Comparison of ENCODE assay signal across 10 mouse cellular contexts in the genomic region with DNA sequence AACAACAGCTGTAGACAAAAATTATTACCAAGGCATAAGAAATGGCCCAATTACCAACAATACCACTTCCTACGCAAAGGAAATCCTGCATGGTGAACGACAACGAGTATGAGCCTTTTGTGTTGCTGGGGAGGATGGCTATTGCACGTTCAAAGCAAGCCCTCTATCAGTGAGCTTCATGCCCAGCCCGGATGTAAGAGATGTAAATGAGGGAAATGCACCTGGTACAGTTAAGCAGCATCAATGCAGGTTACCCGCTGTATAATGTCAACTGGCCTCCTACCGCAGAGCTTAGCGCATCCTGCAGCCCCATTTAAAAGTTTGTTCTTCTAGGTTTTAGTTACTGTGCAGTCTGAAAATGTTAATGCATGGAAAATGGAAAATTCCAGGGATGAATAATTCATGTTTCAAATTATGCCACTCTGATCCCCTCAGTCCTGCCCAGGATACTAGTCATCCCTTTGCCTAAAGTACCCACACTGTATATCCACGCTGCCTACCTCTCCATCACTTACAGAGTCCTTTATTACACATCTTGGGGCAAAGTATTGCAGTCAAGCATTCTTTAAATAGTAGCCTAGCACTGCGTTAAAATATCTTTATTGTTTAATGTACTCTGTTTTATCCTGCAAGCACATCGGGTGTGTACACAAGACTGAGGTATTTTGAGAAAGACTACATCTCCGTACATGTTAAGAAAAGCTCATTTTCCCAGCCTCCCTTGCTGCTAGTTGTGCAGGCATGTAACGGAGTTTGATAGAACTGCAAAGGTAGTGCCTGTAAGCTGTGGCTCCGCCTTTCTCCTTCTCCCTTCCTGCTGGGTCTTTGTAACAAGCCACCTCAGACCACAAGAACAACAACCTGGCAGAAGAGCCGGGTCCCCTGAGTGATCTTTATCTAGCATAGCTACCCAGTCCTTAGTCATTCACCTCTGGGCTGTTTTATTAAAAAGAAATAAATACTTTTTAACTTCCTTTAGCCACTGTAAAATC. TPM values are rescaled to one million over a fixed set of nuclear protein-coding genes. Genes with fewer than 3 reads are reported as not detected.
DNase-seq lines count a peak whose midpoint lies in the region; ATAC-seq and TF ChIP-seq lines count a peak whose summit lies in the region.
"Had no signal": no experiment of that assay in that cellular context is flagged by ENCODE, and none has a peak within 500 bp of the region (broad histone marks: within the 10 kb centered on the region; RNA-seq: fewer than 3 reads in every experiment).

No protein-coding gene starts in this region.

- no peak overlapping the region for H3K4me3 ChIP-seq in thymus, adult 2 months (ENCODE audit: control insufficient read depth, insufficient read depth, low read length)

- no peak for TF ChIP-seq CTCF in thymus, adult 2 months (IDR thresholded peaks at IDR 0.05; ENCODE audit: borderline replicate concordance, control insufficient read depth, extremely low read depth, insufficient read depth, low read length, poor library complexity)

- no peaks in the 10 kb centered on the region for H3K27me3 ChIP-seq in thymus, adult 2 months (ENCODE audit: control insufficient read depth, insufficient read depth, low read length)

- H3K36me3 ChIP-seq in thymus, adult 2 months (ENCODE audit: control insufficient read depth, insufficient read depth, low read length), result no peaks in the 10 kb centered on the region

- ATAC-seq in frontal cortex, adult (ENCODE audit: low TSS enrichment), result peak; percentile 73
- peak; percentile 98 for ATAC-seq in inflammation-experienced regulatory T-cells, adult 6 months
- ATAC-seq in monocyte, adult 5-6 weeks (replicated peaks; ENCODE audit: insufficient number of reproducible peaks, low FRiP score, low TSS enrichment, poor library complexity, severe bottlenecking), result no peak

- WGBS in thymus, adult 2 months, result 19% methylated on average over 15 of the region's 15 CpGs

- DNase-seq in frontal cortex, postnatal 14 days (ENCODE audit: low spot score in 2 of 2), result no peak
- DNase-seq in T-cell, adult 2 months (ENCODE audit: low spot score), result peak; percentile 75
- peak; percentile 29 for DNase-seq in thymus, adult 2 months
- DNase-seq in urinary bladder, adult 2 months (ENCODE audit: low spot score), result no peak
- DNase-seq in adipocyte (ENCODE audit: low spot score), result no peak
- DNase-seq: kidney, postnatal 10 days; lung, embryonic 14.5 days had no signal

- peak overlapping the region; percentile 9; the same call in 1 of the 2 replicates for H3K27ac ChIP-seq in thymus, adult 2 months (ENCODE audit: control insufficient read depth, insufficient read depth, low read length)

- no peak for TF ChIP-seq POLR2A in thymus, adult 2 months (IDR thresholded peaks at IDR 0.05; ENCODE audit: control insufficient read depth, extremely low read depth, insufficient read depth, low read length, poor library complexity)

- H3K4me1 ChIP-seq in thymus, adult 2 months (replicated peaks; ENCODE audit: control insufficient read depth, insufficient read depth, low read length), result peaks cover 11% of the 10 kb centered on the region

RNA-seq across cellular contexts. Expression of gene Gng2, which starts 15.2 kb away (rescaled TPM):
- 100 to 1,000 TPM in 1 of 3 experiments, 10 to 100 TPM in 2; 56.4 to 107 (median 59.1) TPM for polyA plus RNA-seq in inflammation-experienced regulatory T-cells, adult 6 months (2017; shearing (Covaris generic))
- polyA plus RNA-seq in thymus, adult 2 months (2012; rRNA removed), result 12.3 and 14.0 TPM in 2 replicates
- total RNA-seq in monocyte, adult 5-6 weeks (2017), result 22.2 to 39.8 TPM (median 35.7 TPM) in 3 replicates
- polyA plus RNA-seq in urinary bladder, adult 2 months (2012; rRNA removed), result 6.5 and 12.6 TPM in 2 replicates

Comparison
In these comparisons a context has a peak if more than half of its experiments do, and no peak if none do; other contexts are left out.
1. DNase-seq: peak in T-cell, adult 2 months (single experiment) and thymus, adult 2 months (single experiment); none in frontal cortex, postnatal 14 days (0 of 2), urinary bladder, adult 2 months (single experiment) and adipocyte (single experiment).